Mouse (Mus musculus): ENCODE data around the gene Arhgef2.
"Not testable (repeated sequence)": the region's sequence is repeated elsewhere in the genome, so short reads cannot be mapped to it uniquely, and the experiment has no call there.

The Arhgef2 gene

GRCm38 (mm10) chr3:88605666-88606065 is at the start of gene Arhgef2:
Arhgef2 (plus strand) TSS chr3:88605966.
- DNase-seq (ENCODE audit: low spot score in 2 of 2) = not testable (repeated sequence)

DNA sequence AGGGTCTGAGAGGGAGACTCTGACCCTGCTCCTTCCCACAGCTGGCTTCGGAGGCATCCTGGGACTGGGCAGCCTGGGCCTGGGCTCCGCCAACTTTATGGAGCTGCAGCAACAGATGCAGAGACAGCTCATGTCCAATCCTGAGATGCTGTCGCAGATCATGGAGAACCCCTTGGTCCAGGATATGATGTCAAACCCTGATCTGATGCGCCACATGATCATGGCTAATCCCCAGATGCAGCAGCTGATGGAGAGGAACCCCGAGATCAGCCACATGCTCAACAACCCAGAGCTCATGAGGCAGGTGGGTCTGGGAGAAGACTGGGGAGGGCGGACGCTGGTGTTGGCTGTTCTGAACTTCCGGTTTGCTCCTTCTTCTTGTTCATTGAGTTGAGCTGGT is 49.1 kb upstream of the Arhgef2 start:
- DNase-seq (ENCODE audit: low spot score in 2 of 2) = no peak

GRCm38 (mm10) chr3:88559596-88559995 is 46.2 kb upstream of the Arhgef2 start:
- no peak for DNase-seq (ENCODE audit: low spot score in 2 of 2)

- DNase-seq (ENCODE audit: low spot score in 2 of 2) = no peak
Measured at GRCm38 (mm10) chr3:88561989-88562388, 43.8 kb upstream of the Arhgef2 start.

DNA sequence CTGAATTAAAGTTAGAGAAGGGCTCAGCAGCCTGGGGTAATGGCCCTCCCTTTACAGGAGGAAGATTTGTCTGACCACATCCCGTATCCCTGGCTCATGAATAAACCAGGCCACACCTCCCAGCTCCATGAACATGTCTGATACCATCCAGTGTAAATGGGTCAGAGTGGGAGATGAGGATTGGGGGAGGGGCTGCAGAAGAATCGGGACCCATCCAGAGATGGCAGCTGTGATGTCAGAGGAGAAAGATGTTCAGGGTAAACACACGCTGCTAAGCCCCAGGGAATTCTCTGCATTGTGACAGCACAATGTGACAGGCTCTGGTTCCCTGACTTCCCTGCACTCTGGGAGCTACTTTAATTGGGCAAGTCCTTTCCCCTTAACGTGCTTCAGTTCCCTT is 42.3 kb upstream of the Arhgef2 start:
- no peak for DNase-seq (ENCODE audit: low spot score in 2 of 2)

GRCm38 (mm10) chr3:88563966-88564365 is 41.8 kb upstream of the Arhgef2 start:
- no peak for DNase-seq (ENCODE audit: low spot score in 2 of 2)

GRCm38 (mm10) chr3:88566116-88566515 is 39.6 kb upstream of the Arhgef2 start:
- DNase-seq (ENCODE audit: low spot score in 2 of 2) = no peak

- DNase-seq (ENCODE audit: low spot score in 2 of 2) = no peak
Measured at GRCm38 (mm10) chr3:88566536-88567061, 39.2 kb upstream of the Arhgef2 start.

DNA sequence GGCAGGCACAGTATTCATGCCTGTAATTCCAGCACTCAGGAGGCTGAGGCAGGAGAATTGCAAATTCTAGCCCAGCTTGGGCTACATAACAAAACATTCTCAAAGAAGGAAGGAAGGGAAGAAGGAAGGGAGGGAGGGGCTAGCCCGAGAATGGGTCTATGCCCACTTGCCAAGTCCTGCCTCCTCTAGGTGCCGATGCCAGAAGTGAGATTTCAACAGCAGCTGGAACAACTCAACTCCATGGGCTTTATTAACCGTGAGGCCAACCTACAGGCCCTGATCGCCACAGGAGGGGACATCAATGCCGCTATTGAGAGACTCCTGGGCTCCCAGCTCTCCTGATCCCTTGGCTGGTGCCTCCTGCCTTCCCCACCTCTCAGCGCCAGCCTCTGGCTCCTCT is 37.9 kb upstream of the Arhgef2 start:
- no peak for DNase-seq (ENCODE audit: low spot score in 2 of 2)

DNA sequence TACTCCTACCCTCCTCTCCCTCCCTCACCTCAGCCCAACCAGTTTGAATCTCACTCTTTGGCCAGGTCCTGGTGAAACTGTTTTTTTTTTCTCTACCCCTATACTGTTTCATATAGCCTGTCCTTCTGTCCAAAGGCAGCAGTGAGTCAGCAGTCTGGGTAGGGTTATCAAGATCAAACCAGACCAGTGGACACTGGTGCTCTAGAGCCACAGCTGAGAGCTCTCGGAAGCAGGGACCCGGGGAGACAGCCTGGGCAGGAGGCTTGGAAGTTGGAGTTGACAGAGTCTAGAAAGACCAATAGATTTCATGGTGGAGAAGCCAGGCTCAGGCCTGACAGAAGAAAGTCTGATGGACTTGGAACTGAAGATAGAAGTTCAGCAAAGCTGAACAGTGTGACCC is 37.2 kb upstream of the Arhgef2 start:
- DNase-seq (ENCODE audit: low spot score in 2 of 2) = no peak

DNA sequence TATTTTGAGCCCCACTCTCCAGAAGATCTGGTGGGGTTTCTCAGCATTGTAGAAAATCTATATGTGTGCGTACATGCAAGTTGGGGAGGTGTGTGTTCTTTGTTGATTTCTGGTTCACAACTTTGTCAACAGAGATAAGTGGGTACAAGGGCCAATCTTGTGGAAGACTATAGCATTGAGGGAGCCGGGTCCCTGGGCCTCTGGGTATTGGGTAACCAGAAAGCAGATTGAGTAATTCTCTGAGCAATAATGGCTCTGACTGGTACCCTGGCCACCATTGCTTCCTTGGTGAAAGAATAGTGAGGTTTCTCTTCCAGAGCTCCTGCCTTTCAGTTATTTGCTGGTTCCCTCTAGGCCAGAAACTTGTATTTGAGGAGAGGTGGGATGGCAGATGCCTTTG is 36.7 kb upstream of the Arhgef2 start:
- no peak for DNase-seq (ENCODE audit: low spot score in 2 of 2)

- no peak for DNase-seq (ENCODE audit: low spot score in 2 of 2)
Measured at GRCm38 (mm10) chr3:88569694-88570093, 36.1 kb upstream of the Arhgef2 start.

DNA sequence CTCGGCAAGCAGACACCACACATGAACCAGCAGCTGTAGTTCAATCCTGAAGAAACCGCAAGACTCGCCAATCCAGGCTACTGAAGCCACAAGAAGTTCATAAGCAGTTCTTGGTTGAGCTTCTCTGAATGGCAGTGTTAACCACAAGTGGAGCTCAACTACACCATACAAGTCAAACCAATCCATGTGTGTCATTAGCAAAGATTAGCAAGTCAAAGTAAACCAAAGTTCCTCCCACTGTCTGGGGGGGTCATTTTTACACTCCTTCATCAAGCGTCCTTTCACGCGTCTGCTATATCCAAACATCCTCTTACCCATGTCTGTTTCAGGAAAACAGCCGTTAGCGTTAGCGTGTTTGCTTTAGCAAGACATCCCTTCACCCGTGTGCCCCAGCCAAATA is 35.4 kb upstream of the Arhgef2 start:
- DNase-seq (ENCODE audit: low spot score in 2 of 2) = no peak

DNA sequence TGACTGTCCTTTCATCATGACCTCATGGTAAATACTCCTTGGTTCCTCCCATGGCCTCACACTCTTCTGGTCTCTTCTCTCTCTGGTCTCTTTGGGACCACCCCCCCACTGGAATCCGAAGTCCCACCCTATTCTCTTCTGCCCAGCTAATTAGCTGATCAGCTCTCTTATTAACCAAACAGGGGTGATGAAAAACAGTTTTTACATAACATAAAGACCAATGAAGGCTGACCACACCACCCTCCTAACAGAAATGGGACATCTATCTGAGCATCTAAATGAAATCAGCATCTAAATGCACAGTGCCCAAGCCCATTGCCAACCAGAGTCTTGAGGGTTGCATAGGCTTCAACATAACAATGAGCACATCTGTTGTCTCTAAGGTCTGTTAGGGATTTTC is 33.9 kb upstream of the Arhgef2 start:
- DNase-seq (ENCODE audit: low spot score in 2 of 2) = no peak

DNA sequence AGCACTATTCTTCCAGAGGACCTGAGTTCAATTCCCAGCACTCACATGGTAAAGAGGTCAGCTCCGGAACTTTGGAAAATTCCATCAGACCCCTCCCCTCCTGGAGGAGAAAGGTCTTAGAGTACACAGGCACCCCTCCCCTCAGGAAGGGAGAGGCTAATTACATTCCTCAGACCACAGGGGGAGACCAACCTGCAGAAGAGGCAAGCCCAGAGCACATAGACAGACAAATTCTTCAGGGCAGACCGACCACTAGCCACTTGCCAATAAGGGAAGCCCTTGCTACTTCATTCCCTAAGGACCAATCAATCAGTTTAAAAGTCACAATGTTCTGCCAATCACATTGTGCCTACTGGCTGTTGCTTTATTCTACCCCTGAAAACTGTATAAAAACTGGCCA is 32.9 kb upstream of the Arhgef2 start:
- no peak for DNase-seq (ENCODE audit: low spot score in 2 of 2)

GRCm38 (mm10) chr3:88573810-88574209 is 32.0 kb upstream of the Arhgef2 start:
- no peak for DNase-seq (ENCODE audit: low spot score in 2 of 2)

DNA sequence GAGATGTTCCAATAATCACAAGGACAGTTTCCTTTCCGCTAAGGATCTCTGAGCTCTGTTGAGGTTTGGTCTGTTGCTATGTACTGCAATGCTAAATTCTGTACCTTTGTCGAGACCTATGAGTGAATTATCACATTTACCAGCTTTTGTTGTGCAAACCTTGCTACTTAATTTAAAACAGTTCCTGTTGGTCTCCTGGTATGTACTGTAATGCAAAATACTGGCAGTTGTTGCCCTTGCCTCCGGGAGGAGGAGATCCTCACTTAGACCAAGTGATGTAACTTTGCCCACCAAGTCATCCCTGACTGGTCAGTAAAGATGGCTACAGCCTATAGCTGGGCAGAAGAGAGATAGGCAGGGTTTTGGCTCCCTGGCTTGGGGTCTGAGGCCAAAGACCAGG is 30.2 kb upstream of the Arhgef2 start, which contains the start of gene Ssr2:
Ssr2 (plus strand) TSS at position 337 of the 400 bp plus-strand sequence.
- no peak for DNase-seq (ENCODE audit: low spot score in 2 of 2)

DNA sequence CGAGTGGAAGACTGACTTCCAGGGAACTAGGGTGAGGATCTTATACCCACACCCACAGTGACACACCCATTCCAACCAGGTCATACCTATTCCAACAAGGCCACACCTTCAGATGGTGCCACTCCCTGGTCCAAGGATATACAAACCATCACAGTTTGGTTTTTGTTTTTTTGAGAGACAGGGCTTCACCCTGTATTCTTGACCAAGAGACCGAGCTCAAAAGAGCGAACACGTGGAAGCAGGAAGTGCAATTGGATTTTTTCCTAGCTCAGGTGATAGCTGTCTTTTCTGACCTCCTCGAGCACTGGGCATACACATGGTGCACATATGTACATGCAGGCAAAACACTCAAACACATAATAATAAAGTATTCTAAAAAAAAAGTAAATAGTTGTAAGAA is 27.9 kb upstream of the Arhgef2 start:
- DNase-seq (ENCODE audit: low spot score in 2 of 2) = not testable (repeated sequence)

DNA sequence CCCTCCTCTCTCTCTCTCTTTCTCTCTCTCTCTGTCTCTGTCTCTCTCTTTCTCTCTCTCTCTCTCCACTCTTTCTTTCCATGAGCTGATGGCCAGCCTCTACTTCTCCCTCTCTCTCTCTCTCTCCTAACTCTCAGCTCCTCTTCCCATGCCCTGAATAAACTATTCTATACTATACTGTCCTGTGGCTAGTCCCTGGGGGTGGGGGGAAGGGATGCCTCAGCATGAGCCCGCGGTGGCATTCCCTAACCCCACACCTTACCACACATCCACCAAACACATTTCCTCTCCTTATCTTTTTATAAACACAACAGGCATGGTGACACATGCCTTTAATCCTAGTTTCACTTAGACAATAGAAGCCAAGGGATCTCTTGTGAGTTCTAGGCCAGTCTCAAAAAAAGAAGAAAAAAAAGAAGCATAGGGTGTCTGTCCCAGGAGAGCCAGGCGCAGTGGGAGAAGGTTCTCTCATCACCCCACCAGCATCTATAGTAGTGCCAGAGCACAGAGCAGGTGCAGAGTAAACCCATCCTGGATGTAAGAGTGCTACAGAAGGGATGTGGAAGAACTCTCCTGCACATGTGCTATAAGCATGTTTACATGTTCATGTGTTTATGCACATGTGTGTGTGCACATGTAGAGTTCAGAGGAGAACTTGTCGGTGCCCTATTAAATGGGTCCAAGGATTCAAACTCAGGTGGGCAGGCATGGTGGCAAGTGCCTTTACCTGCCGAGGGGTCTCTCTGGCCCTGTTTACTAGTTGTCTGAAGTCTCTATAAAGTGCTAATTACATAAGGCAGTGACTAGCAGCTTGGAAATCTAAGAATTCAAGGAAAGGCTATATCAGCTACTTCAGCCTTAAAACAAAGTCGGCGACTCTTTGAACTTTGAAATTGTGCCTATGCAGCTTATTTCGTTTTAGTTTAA is 27.0 kb upstream of the Arhgef2 start:
- DNase-seq (ENCODE audit: low spot score in 2 of 2) = no peak

DNA sequence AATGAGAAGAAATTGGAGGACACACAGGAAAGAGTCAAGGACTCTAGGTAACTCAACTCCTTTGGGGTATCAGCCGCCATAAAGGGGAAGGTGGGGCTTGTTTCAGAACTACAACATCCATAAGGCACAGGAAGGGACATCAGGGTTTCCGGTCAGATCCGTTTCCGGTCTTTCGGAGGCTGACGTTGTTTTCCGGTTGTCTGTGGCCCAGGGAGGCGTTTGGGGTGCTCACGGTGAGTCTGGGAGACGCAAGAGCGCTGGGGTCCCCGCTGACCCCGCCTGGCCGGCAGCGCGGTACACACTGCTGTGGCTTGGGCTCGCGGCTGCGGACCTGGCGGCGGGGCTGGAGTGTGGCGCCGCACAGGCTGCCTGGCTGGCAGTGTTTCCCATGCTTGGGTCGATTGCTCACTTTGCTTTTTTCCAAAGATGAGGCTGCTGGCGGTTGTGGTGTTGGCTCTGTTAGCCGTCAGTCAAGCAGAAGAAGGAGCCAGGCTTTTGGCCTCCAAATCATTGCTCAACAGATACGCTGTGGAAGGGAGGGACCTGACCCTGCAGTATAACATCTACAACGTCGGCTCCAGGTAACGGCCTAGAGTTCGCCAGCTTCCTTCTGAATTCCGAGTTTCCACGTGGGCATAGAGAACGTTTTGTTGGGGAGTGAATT is 26.2 kb upstream of the Arhgef2 start:
- DNase-seq (ENCODE audit: low spot score in 2 of 2) = peak; percentile 47 to 66

DNA sequence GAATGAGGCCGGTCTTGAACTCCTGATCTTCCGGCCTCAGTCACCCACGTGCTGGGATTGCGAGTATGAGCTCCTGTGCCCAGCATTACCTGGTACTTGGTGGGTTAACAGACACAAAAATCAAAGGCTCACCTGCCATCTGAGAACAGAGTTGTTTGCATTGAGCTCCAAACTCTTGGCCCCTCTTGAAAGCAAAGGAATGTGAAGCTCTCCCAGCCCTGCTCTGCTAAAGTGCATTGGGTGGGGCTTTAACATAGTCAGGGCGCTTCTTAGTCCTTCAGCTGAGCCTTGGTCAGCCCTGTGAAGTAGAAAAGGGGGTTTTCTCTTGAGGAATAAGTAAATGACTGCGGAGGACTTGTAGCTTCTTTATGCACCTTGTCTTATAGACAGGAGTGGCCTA is 20.0 kb upstream of the Arhgef2 start:
- no peak for DNase-seq (ENCODE audit: low spot score in 2 of 2)

- no peak for DNase-seq (ENCODE audit: low spot score in 2 of 2)
Measured at GRCm38 (mm10) chr3:88586640-88587039, 19.1 kb upstream of the Arhgef2 start.

- no peak for DNase-seq (ENCODE audit: low spot score in 2 of 2)
Measured at GRCm38 (mm10) chr3:88590246-88590645, 15.5 kb upstream of the Arhgef2 start.

Measured in spleen, postnatal 14 days (tissue).